Mouse (Mus musculus) G1E (cell line): ENCODE data around the gene Clec1b.

Experiments
- CTCF ChIP-seq: IDR thresholded peaks from 2 replicates; pipeline ENCODE4 v1.5.1; 2012; ENCODE audit warnings: low read depth, low read length, inconsistent platforms, mixed read lengths
- GATA1 ChIP-seq: IDR thresholded peaks from 2 replicates; pipeline ENCODE4 v1.6.1; 2012; ENCODE audit warnings: borderline replicate concordance, low read length, inconsistent platforms, mixed read lengths
- POLR2AphosphoS5 ChIP-seq: IDR thresholded peaks from 2 replicates; pipeline ENCODE4 v1.6.1; 2012; ENCODE audit warnings: low read depth, low read length, inconsistent platforms; ENCODE audit not compliant: insufficient replicate concordance

DNA sequence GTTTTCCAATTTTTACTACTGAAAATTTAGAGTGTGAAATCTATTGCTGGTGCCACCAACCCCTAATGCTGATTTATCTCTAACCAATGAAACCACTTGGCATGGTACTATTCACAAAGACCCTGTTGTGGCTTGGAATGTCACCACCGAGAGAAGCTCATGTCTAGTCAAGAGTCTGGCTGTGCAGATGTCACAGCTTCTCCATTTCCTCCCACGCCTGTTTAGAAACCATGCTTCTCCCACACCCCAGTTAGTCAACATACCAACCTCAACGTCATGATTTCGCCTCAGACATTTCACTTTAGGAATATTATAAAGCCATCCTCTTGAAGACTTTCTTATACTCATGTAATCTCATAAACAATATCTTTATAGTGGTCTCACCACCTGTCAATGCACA is 30.2 kb downstream of the Clec1b start:
- TF ChIP-seq CTCF = no peak
- no peak for TF ChIP-seq POLR2AphosphoS5
- TF ChIP-seq GATA1 = no peak
